Mouse (Mus musculus): ENCODE data around the gene Polr3h.

DNA sequence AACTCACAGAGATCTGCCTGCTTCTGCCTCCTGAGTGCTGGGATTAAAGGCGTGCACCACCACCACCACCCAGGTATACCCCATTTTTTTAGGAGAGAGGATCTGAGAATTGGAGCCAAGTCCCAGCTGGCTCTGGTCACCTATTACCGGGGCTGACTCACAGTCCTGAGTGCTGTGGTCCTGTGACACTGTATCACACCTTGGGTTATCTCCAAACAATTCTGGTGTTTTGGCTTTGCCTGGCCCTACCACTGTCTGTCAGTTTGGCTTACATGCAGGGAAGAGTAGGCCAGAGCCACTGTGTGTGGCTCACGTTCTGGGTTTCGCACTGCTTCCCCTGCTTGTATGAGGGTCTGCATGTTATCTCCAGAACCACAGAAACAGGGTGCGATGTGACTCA, 14.2 kb upstream of the Polr3h start:
- TF ChIP-seq CTCF (IDR thresholded peaks at IDR 0.05; ENCODE audit: extremely low read depth, insufficient read length, insufficient replicate concordance, low read depth, low read length) (no peak), POLR2A (IDR thresholded peaks at IDR 0.05; ENCODE audit: low read depth, low read length) (no peak)
